10 mouse cellular contexts compared by ENCODE assay signal in the genomic region with DNA sequence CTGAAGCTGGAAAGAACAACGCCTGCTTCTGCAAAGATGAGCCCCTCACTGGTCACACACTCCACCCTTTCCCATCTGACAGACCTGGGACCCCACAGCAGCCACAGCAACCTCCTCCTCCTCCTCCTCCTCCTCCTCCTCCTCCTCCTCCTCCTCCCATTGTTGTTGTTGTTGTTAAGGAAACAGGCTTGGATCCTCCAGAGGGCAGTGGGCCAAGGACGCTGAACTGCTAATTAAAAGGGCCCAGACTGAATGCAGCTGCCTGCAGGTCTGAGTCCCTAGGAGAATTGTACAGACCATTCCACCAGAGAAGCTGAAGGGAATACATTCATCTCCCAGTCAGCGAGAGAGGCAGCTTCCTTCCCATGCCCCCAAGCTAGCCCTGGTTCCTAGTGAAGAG.
DNase-seq lines count a peak whose midpoint lies in the region.
"Had no signal": no experiment of that assay in that cellular context is flagged by ENCODE, and none has a peak within 500 bp of the region (broad histone marks: within the 10 kb centered on the region; RNA-seq: fewer than 3 reads in every experiment).

No protein-coding gene starts in this region.

- H3K27ac ChIP-seq in forebrain, embryonic 10.5 days: peak overlapping the region; percentile 64
- peak overlapping the region; percentile 54; the same call in 1 of the 2 replicates for H3K27ac ChIP-seq in hindbrain, embryonic 10.5 days
- no peak overlapping the region for H3K27ac ChIP-seq in limb, embryonic 10.5 days
- H3K27ac ChIP-seq: embryonic facial prominence, embryonic 12.5 days had no signal

- no peaks in the 10 kb centered on the region for H3K9me3 ChIP-seq in forebrain, embryonic 10.5 days
- no peaks in the 10 kb centered on the region for H3K9me3 ChIP-seq in hindbrain, embryonic 10.5 days
- H3K9me3 ChIP-seq in limb, embryonic 10.5 days (replicated peaks): no peaks in the 10 kb centered on the region
- H3K9me3 ChIP-seq: embryonic facial prominence, embryonic 12.5 days had no signal

- H3K4me3 ChIP-seq in forebrain, embryonic 10.5 days: no peak overlapping the region
- H3K4me3 ChIP-seq in hindbrain, embryonic 10.5 days: no peak overlapping the region
- no peak overlapping the region for H3K4me3 ChIP-seq in limb, embryonic 10.5 days
- H3K4me3 ChIP-seq: embryonic facial prominence, embryonic 12.5 days had no signal

- H3K4me1 ChIP-seq in forebrain, embryonic 10.5 days: peaks cover 38% of the 10 kb centered on the region
- H3K4me1 ChIP-seq in hindbrain, embryonic 10.5 days (replicated peaks): peaks cover 21% of the 10 kb centered on the region
- peaks cover 29% of the 10 kb centered on the region for H3K4me1 ChIP-seq in limb, embryonic 10.5 days

- H3K27me3 ChIP-seq in forebrain, embryonic 10.5 days (ENCODE audit: poor library complexity, severe bottlenecking): peaks cover 9% of the 10 kb centered on the region
- no peaks in the 10 kb centered on the region for H3K27me3 ChIP-seq in hindbrain, embryonic 10.5 days (ENCODE audit: insufficient read depth, poor library complexity, severe bottlenecking)
- H3K27me3 ChIP-seq in limb, embryonic 10.5 days (ENCODE audit: low read depth, poor library complexity, severe bottlenecking): no peaks in the 10 kb centered on the region
- H3K27me3 ChIP-seq: embryonic facial prominence, embryonic 12.5 days; Patski had no signal

- intact Hi-C loops in left cerebral cortex, postnatal 4 days (cut with DNase I): loop anchor here (5.0 to 10.0 kb wide), 2 partner anchors 315 to 663 kb away; no protein-coding TSS in a partner anchor

- peak; percentile 72 for DNase-seq in left cerebral cortex, postnatal 4 days
- no peak for DNase-seq in left cerebral cortex, adult 11 months (ENCODE audit: low spot score)
- no peak for DNase-seq in forebrain, embryonic 10.5 days (ENCODE audit: extremely low spot score, low spot score)
- no peak for DNase-seq in hindbrain, embryonic 10.5 days (ENCODE audit: low spot score)
- DNase-seq in lung, postnatal 36 days: peak; percentile 59
- DNase-seq in limb, embryonic 10.5 days (ENCODE audit: low spot score): no peak
- DNase-seq in frontal cortex, postnatal 14 days (ENCODE audit: low spot score in 2 of 2): no peak
- DNase-seq in gastrocnemius, adult 18-20 months (ENCODE audit: low spot score): no peak

- 27% methylated on average over 3 of the region's 3 CpGs for WGBS in forebrain, embryonic 10.5 days
- WGBS in hindbrain, embryonic 10.5 days: 35% methylated on average over 3 of the region's 3 CpGs
- WGBS in limb, embryonic 10.5 days: 64% methylated on average over 3 of the region's 3 CpGs

- no peaks in the 10 kb centered on the region for H3K36me3 ChIP-seq in forebrain, embryonic 10.5 days (replicated peaks)
- no peaks in the 10 kb centered on the region for H3K36me3 ChIP-seq in hindbrain, embryonic 10.5 days
- no peaks in the 10 kb centered on the region for H3K36me3 ChIP-seq in limb, embryonic 10.5 days
- H3K36me3 ChIP-seq: embryonic facial prominence, embryonic 12.5 days had no signal

Comparison
In these comparisons a context has a peak if more than half of its experiments do, and no peak if none do; other contexts are left out.
1. DNase-seq: peak in left cerebral cortex, postnatal 4 days (single experiment) and lung, postnatal 36 days (single experiment); none in left cerebral cortex, adult 11 months (single experiment), forebrain, embryonic 10.5 days (single experiment), hindbrain, embryonic 10.5 days (single experiment), limb, embryonic 10.5 days (single experiment), frontal cortex, postnatal 14 days (0 of 2) and gastrocnemius, adult 18-20 months (single experiment).